Mouse (Mus musculus) midbrain, postnatal 0 days (tissue): ENCODE measurements around the gene Khdc3. TPM values are rescaled to one million over a fixed set of nuclear protein-coding genes. Genes with fewer than 3 reads are reported as not detected.
"Not testable (repeated sequence)": the region's sequence is repeated elsewhere in the genome, so short reads cannot be mapped to it uniquely, and the experiment has no call there.

Source experiments
- ATAC-seq: fragments of 200-750 bp; cut with Nextera tagmentation; 2 replicates; pipeline ENCODE4 v1.8.0; 2017; ENCODE audit warnings: moderate number of reproducible peaks, mild to moderate bottlenecking, moderate TSS enrichment, moderate library complexity; ENCODE audit not compliant: low FRiP score
- DNase-seq: peaks from one replicate; pipeline ENCODE4 v3.0.0-alpha.2; 2015; ENCODE audit warnings: low spot score
- H3K27ac ChIP-seq: fragments of 300-500 bp; sonication (generic); 2 replicates; pipeline ENCODE4 v1.5.1; 2014; ENCODE audit warnings: low read depth, mild to moderate bottlenecking, low read length, mixed read lengths
- H3K27me3 ChIP-seq: fragments of 300-500 bp; sonication (generic); 2 replicates; pipeline ENCODE4 v1.6.1; 2014; ENCODE audit warnings: low read length, control low read depth, mixed read lengths; ENCODE audit not compliant: insufficient read depth
- H3K36me3 ChIP-seq: fragments of 300-500 bp; sonication (generic); 2 replicates; pipeline ENCODE4 v1.6.1; 2014; ENCODE audit warnings: low read length, control low read depth, mixed read lengths; ENCODE audit not compliant: insufficient read depth
- H3K4me1 ChIP-seq: fragments of 300-500 bp; sonication (generic); 2 replicates; pipeline ENCODE4 v1.6.1; 2014; ENCODE audit warnings: mild to moderate bottlenecking, control low read depth, antibody characterized with exemption, low read length, mixed read lengths; ENCODE audit not compliant: insufficient read depth
- H3K4me2 ChIP-seq: fragments of 300-500 bp; sonication (generic); 2 replicates; pipeline ENCODE4 v1.6.1; 2014; ENCODE audit warnings: low read depth, mild to moderate bottlenecking, low read length, mixed read lengths; ENCODE audit not compliant: poor library complexity, severe bottlenecking
- H3K4me3 ChIP-seq: fragments of 300-500 bp; sonication (generic); 2 replicates; pipeline ENCODE4 v1.5.1; 2014; ENCODE audit warnings: low read depth, mild to moderate bottlenecking, low read length, moderate library complexity
- H3K9ac ChIP-seq: fragments of 300-500 bp; sonication (generic); replicated peaks from 2 replicates; pipeline ENCODE4 v1.6.1; 2014; ENCODE audit warnings: mild to moderate bottlenecking, low read length, moderate library complexity, mixed read lengths; ENCODE audit not compliant: poor library complexity, severe bottlenecking
- H3K9me3 ChIP-seq: fragments of 300-500 bp; sonication (generic); 2 replicates; pipeline ENCODE4 v1.6.1; 2016; ENCODE audit warnings: low read length, control low read depth
- CTCF ChIP-seq: IDR thresholded peaks from 2 replicates; pipeline ENCODE4 v1.5.1; 2016; ENCODE audit warnings: antibody characterized with exemption, mild to moderate bottlenecking
- WGBS: fragments of 180-500 bp; shearing (Covaris S2); extraction: QIAGEN DNeasy Blood & Tissue Kit; methylation state at CpG from one replicate; pipeline ENCODE4 v1.1.7; 2014; 5-methylcytosine and 5-hydroxymethylcytosine counted together
- polyA plus RNA-seq: library from polyadenylated mRNA; unstranded; fragments of >200 nt; fragmentation: Nextera tagmentation; extraction: Ambion mirVana; gene quantifications from 2 replicates; pipeline ENCODE4 v1.2.1, GENCODE M21; 2015
- total RNA-seq: library from RNA; depleted of rRNA; stranded (reverse); fragments of >200 nt; gene quantifications from 2 replicates; pipeline ENCODE4 v1.2.3, GENCODE M21; 2014

Khdc3 gene
- total and polyA plus RNA-seq, 2 experiments from 2014 or later, result 0.25 to 0.93 TPM

- Histone ChIP-seq H3K9me3 (no peaks in the 10 kb centered on the region), H3K27me3 (no peaks in the 10 kb centered on the region), H3K4me2 (no peak overlapping the region), H3K27ac (no peak overlapping the region), H3K9ac (no peak overlapping the region), H3K36me3 (no peaks in the 10 kb centered on the region), H3K4me1 (peaks cover 9% of the 10 kb centered on the region; the same call in 1 of the 2 replicates), H3K4me3 (no peak overlapping the region)
- DNase-seq (no peak), ATAC-seq (no peak)
- no peak for TF ChIP-seq CTCF
- 92% methylated on average over 6 of the region's 6 CpGs for WGBS
Observed at GRCm38 (mm10) chr9:73068688-73069087, 32.9 kb upstream of the Khdc3 start.

DNA sequence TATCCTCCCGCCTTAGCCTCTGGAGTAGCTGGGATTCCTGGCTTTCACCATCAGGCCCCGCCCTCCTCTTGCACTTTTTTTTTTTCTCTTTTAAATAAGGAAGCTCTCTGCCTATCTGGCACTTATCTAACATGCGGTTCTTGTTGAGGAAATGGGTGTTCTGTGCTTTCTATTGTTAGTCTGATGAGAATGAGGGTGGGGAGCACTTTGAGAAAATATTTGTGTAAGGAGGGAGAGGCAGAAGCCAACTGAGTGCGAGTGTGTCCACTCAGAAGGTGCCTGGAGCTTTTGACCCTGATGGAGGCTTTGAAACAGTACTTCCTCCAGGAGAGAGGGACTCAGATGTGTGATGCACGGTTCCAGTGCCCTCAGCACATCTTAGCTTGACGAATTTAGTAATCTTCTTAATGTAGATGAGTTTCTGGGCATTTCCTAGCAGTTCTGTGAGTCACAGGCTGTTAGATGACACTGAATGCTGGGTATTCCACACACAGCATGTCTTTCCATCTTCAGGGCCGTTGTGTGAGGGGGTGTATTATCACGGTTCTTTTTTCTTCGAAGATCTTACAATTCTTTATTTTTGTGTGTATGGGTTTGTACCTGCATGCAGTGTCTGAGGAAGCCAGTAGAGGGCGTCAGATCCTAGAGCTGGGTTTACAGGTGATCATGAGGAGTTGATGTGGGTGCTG is 30.5 kb upstream of the Khdc3 start:
- DNase-seq (no peak), ATAC-seq (no peak)
- H3K4me3 ChIP-seq, result no peak overlapping the region
- no peak overlapping the region for H3K9ac ChIP-seq
- WGBS, result 76% methylated on average over 10 of the region's 10 CpGs
- H3K27me3 ChIP-seq, result no peaks in the 10 kb centered on the region
- no peak overlapping the region for H3K27ac ChIP-seq
- TF ChIP-seq CTCF, result peak; percentile 26; the same call in 1 of the 2 replicates
- H3K36me3 ChIP-seq, result no peaks in the 10 kb centered on the region
- no peak overlapping the region for H3K4me2 ChIP-seq
- H3K9me3 ChIP-seq, result no peaks in the 10 kb centered on the region
- H3K4me1 ChIP-seq, result peaks cover 9% of the 10 kb centered on the region; the same call in 1 of the 2 replicates

GRCm38 (mm10) chr9:73072426-73072825 is 29.2 kb upstream of the Khdc3 start:
- Histone ChIP-seq H3K9me3 (no peaks in the 10 kb centered on the region), H3K27ac (no peak overlapping the region), H3K4me1 (peaks cover 4% of the 10 kb centered on the region; the same call in 1 of the 2 replicates), H3K9ac (no peak overlapping the region), H3K4me2 (no peak overlapping the region), H3K4me3 (no peak overlapping the region), H3K36me3 (peaks cover 4% of the 10 kb centered on the region; the same call in 1 of the 2 replicates), H3K27me3 (no peaks in the 10 kb centered on the region)
- TF ChIP-seq CTCF, result no peak
- DNase-seq (no peak), ATAC-seq (no peak)
- 83% methylated on average over 8 of the region's 8 CpGs for WGBS

GRCm38 (mm10) chr9:73073169-73073568 is 28.5 kb upstream of the Khdc3 start:
- ATAC-seq (no peak), DNase-seq (no peak)
- 93% methylated on average over 5 of the region's 5 CpGs for WGBS
- peaks cover 4% of the 10 kb centered on the region; the same call in 1 of the 2 replicates for H3K36me3 ChIP-seq
- H3K9ac ChIP-seq, result no peak overlapping the region
- TF ChIP-seq CTCF, result no peak
- H3K9me3 ChIP-seq, result no peaks in the 10 kb centered on the region
- H3K27me3 ChIP-seq, result no peaks in the 10 kb centered on the region
- no peaks in the 10 kb centered on the region for H3K4me1 ChIP-seq
- H3K4me2 ChIP-seq, result no peak overlapping the region
- H3K27ac ChIP-seq, result no peak overlapping the region
- no peak overlapping the region for H3K4me3 ChIP-seq

GRCm38 (mm10) chr9:73079349-73079748 is 22.3 kb upstream of the Khdc3 start:
- H3K9me3 ChIP-seq, H3K4me3 ChIP-seq, DNase-seq, H3K36me3 ChIP-seq, H3K27ac ChIP-seq, H3K4me1 ChIP-seq, H3K27me3 ChIP-seq, H3K4me2 ChIP-seq, H3K9ac ChIP-seq, ATAC-seq: not testable (repeated sequence)
- WGBS, result 77% methylated on average over 9 of the region's 12 CpGs

DNA sequence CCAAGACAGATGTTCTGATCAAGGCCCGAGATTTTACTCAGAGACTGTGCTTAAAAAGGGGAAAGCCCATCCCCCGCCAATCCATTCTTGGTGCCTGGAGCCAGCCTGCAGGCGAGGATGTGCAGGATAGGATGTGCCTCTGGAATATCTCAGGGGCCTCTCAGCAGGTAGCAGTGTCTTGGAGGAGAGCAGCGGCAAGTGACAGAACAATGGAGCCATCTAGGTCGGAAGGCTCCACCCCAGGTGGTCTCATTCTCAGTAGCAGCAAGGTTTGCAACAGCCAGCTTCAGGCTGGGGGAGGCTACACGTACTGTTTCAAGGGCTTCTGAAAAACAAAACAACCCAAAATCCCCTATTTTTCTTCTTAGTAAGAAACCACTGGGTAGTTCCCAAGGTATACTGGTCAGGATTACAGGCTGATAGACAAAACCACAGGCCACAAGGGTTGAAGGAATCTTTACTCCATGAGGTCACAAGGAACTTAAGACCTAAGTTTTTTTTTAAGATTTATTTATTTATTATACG is 21.8 kb upstream of the Khdc3 start:
- Histone ChIP-seq H3K36me3 (peaks cover 4% of the 10 kb centered on the region; the same call in 1 of the 2 replicates), H3K27ac (no peak overlapping the region), H3K9ac (no peak overlapping the region), H3K4me1 (no peaks in the 10 kb centered on the region), H3K4me2 (no peak overlapping the region), H3K4me3 (no peak overlapping the region), H3K9me3 (no peaks in the 10 kb centered on the region), H3K27me3 (no peaks in the 10 kb centered on the region)
- 37% methylated on average over 7 of the region's 7 CpGs for WGBS
- no peak for TF ChIP-seq CTCF
- ATAC-seq, result no peak
- no peak for DNase-seq
